In the genomic region with DNA sequence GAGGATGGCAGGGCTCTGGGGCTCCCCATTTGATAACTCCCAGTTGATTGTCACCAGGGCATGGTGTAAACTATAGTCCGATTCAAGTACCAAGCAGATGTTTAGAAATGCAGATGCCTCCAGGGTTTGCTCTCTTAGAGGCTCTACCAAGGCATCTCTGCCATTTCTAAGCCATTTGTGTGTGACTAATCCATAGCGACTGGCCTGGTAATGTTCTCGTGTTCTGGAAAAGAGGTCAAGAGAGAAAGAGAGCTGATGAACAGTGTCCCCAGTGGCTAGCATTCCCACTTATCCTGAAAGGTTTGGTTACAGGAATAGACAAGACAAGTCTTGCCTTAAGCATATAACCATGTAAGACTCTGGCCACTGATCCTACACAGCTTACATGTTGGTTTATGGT, we compare ENCODE assay signal across 11 mouse cellular contexts. TPM values are rescaled to one million over a fixed set of nuclear protein-coding genes. Genes with fewer than 3 reads are reported as not detected.
"Had no signal": no experiment of that assay in that cellular context is flagged by ENCODE, and none has a peak within 500 bp of the region (broad histone marks: within the 10 kb centered on the region; RNA-seq: fewer than 3 reads in every experiment).

No protein-coding gene starts in this region.

- DNase-seq: liver, postnatal 0 days; lung, embryonic 14.5 days; lung, postnatal 10 days; lung, postnatal 4 days; midbrain, embryonic 14.5 days; right cerebral cortex, postnatal 14 days; thymus, adult 2 months; thymus, postnatal 25 days; thymus, postnatal 4 days had no signal

RNA-seq across cellular contexts. Expression of gene Fstl4, which starts 3.5 kb away (rescaled TPM):
- total RNA-seq: megakaryocyte, adult 5-6 weeks; megakaryocyte-erythroid progenitor cell, adult 5-6 weeks had no signal
